Mouse (Mus musculus) liver, embryonic 14.5 days (tissue): ENCODE data around the gene Ccdc65. TPM values are rescaled to one million over a fixed set of nuclear protein-coding genes. Genes with fewer than 3 reads are reported as not detected.

Source experiments
- ATAC-seq: fragments of 200-750 bp; cut with Nextera tagmentation; 2 replicates; pipeline ENCODE4 v1.8.0; 2017; ENCODE audit warnings: moderate number of reproducible peaks, mild to moderate bottlenecking, moderate library complexity; ENCODE audit not compliant: insufficient read depth
- DNase-seq, 3 experiments: peaks; one replicate each; pipeline ENCODE4 v3.0.0-alpha.2; 2012 to 2013; ENCODE audit warnings: low read depth in 3 of 3, low spot score in 3 of 3
- H3K27ac ChIP-seq: fragments of 300-500 bp; sonication (generic); 2 replicates; pipeline ENCODE4 v1.5.1; 2014; ENCODE audit warnings: moderate library complexity, mild to moderate bottlenecking, control low read depth, inconsistent platforms
- H3K27me3 ChIP-seq: fragments of 300-500 bp; sonication (generic); 2 replicates; pipeline ENCODE4 v1.6.1; 2014; ENCODE audit warnings: mild to moderate bottlenecking, low read length, moderate library complexity; ENCODE audit not compliant: control insufficient read depth, insufficient read depth
- H3K36me3 ChIP-seq: fragments of 300-500 bp; sonication (generic); replicated peaks from 2 replicates; pipeline ENCODE4 v1.6.1; 2014; ENCODE audit warnings: low read depth; ENCODE audit not compliant: control insufficient read depth, insufficient read depth
- H3K4me1 ChIP-seq, 2 experiments: fragments of 200-500 bp in 1 of 2; fragments of 300-500 bp in 1 of 2; sonication (generic) in 1 of 2; replicated peaks; 2 replicates each; pipeline ENCODE4 v1.6.1; 2012 to 2014; ENCODE audit warnings: antibody characterized with exemption in 1 of 2, inconsistent platforms in 1 of 2, low read length in 1 of 2; ENCODE audit not compliant: control insufficient read depth in 2 of 2, insufficient read depth in 2 of 2
- H3K4me2 ChIP-seq: fragments of 300-500 bp; sonication (generic); 2 replicates; pipeline ENCODE4 v1.6.1; 2014; ENCODE audit warnings: low read depth, mild to moderate bottlenecking, control low read depth, moderate library complexity
- H3K4me3 ChIP-seq, 2 experiments: fragments of 200-500 bp in 1 of 2; fragments of 300-500 bp in 1 of 2; sonication (generic) in 1 of 2; 2 replicates each; pipeline ENCODE4 v1.5.1; 2012 to 2014; ENCODE audit warnings: low read depth in 2 of 2, low read length in 2 of 2, mild to moderate bottlenecking in 2 of 2, control low read depth in 1 of 2, inconsistent platforms in 1 of 2, moderate library complexity in 1 of 2; ENCODE audit not compliant: insufficient read depth in 1 of 2
- H3K9ac ChIP-seq: fragments of 300-500 bp; sonication (generic); replicated peaks from 2 replicates; pipeline ENCODE4 v1.6.1; 2014; ENCODE audit warnings: mild to moderate bottlenecking, control low read depth, moderate library complexity
- H3K9me3 ChIP-seq: fragments of 300-500 bp; sonication (generic); 2 replicates; pipeline ENCODE4 v1.6.1; 2016; ENCODE audit warnings: low read length, mixed read lengths; ENCODE audit not compliant: control insufficient read depth
- CTCF ChIP-seq: IDR thresholded peaks from 2 replicates; pipeline ENCODE4 v1.5.1; 2016; ENCODE audit warnings: antibody characterized with exemption, low read depth, control low read depth
- EP300 ChIP-seq: IDR thresholded peaks from 2 replicates; pipeline ENCODE4 v1.6.1; 2016; ENCODE audit warnings: antibody characterized with exemption, low read depth
- WGBS: fragments of 180-500 bp; shearing (Covaris S2); extraction: QIAGEN DNeasy Blood & Tissue Kit; methylation state at CpG from one replicate; pipeline ENCODE4 v1.1.7; 2014; ENCODE audit not compliant: insufficient replicate concordance; 5-methylcytosine and 5-hydroxymethylcytosine counted together
- polyA plus RNA-seq, 2 experiments: library from polyadenylated mRNA; depleted of rRNA in 1 of 2; stranded (reverse) in 1 of 2; unstranded in 1 of 2; fragments of >200 nt; fragmentation: Nextera tagmentation in 1 of 2; extraction: Ambion mirVana in 1 of 2; gene quantifications; 2 replicates each; pipeline versions ENCODE4 v1.2.1 to v1.2.3; 2012 to 2014

The Ccdc65 gene
- polyA plus RNA-seq, 2 experiments, result 0.01 TPM; not detected in 1

DNA sequence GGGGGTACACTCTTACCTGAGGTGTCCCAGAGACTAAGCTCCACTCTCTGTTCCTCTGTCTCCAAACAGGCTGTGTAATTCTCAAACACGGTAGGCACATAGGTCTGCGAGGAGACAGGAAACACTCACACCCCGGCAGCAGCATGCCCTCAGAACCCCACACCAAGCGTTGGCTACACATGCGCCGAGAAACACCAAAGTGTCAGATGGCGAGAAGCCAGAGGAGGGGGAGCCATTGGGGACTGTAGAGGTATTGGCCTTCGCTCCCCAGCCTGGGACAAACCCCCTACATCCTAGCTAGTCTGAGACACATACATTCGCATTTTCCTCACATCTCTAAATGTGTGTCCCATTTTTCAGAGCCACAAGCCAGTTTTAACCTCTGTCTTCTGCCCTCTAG, 31.5 kb upstream of the Ccdc65 start:
- H3K36me3 ChIP-seq, result no peaks in the 10 kb centered on the region
- no peaks in the 10 kb centered on the region for H3K9me3 ChIP-seq
- 0 out of 4 replicates have a peak, but pooled peaks cover 0 to 6% of the 10 kb centered on the region in 2 experiments for H3K4me1 ChIP-seq
- no peak for DNase-seq
- ATAC-seq, result no peak
- peak overlapping the region; percentile 42 for H3K4me2 ChIP-seq
- H3K27me3 ChIP-seq, result peaks cover 47% of the 10 kb centered on the region
- H3K9ac ChIP-seq, result no peak overlapping the region
- 4% methylated on average over 9 of the region's 9 CpGs for WGBS
- H3K4me3 ChIP-seq, result no peak overlapping the region
- TF ChIP-seq EP300 (no peak), CTCF (no peak)
- no peak overlapping the region for H3K27ac ChIP-seq

DNA sequence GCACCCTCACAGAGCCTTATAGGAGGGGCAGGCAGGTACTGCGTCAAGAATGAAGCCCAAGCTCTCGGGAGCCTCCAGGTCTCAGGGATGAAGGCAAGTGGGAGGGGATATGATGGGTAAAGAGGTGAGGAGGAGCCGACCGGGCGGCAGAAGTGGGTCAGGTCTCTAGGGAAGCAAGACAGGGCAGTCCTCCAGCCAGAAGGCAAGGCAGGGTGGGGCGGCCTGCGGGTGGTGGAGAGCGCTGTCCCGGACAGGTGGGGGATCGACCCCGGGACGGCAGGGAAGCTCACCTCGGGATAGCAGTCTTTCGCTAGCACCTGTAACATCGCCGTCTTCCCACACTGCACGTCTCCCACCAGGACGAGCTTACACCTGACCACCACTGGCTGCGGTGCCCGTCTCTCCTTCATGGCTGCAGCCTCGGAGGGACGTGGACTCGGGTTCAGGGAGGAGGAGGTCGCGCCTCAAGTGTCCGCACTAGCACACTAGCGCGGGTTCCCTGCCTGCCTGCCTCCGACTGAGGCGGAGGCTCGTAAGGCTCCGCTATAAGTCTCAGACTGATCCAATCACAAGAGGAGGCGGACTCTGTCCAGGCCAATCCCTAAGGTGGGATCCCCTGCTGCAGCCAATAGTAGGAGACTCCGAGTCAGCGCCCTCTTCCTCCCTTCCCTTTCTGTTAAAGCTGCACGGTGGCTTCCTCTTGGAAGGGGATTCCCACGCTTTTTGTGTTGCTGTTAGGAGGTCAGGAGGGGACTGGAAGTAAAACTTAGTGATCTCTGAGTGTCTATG, 30.9 kb upstream of the Ccdc65 start, which contains the start of gene Rnd1:
TSS of gene Rnd1 (minus strand) at position 522 of the 789 bp plus-strand sequence.
- DNase-seq, result peak; percentile 61 to 68 (median 62)
- no peak within 1 kb of the TSS for H3K27ac ChIP-seq
- 0 out of 4 replicates have a peak, but pooled peaks cover 0 to 6% of the 10 kb centered on the region in 2 experiments for H3K4me1 ChIP-seq
- WGBS, result 2% methylated on average over 37 of the region's 37 CpGs
- H3K36me3 ChIP-seq, result no peaks in the 10 kb centered on the region
- TF ChIP-seq CTCF, result peak; percentile 13; the same call in 1 of the 2 replicates
- TF ChIP-seq EP300, result no peak
- peak within 1 kb of the TSS; percentile 1 to 40 for H3K4me3 ChIP-seq
- H3K9me3 ChIP-seq, result no peaks in the 10 kb centered on the region
- peak; percentile 89 for ATAC-seq
- H3K9ac ChIP-seq, result no peak within 1 kb of the TSS
- H3K4me2 ChIP-seq, result peak within 1 kb of the TSS; percentile 42
- peaks cover 47% of the 10 kb centered on the region for H3K27me3 ChIP-seq

DNA sequence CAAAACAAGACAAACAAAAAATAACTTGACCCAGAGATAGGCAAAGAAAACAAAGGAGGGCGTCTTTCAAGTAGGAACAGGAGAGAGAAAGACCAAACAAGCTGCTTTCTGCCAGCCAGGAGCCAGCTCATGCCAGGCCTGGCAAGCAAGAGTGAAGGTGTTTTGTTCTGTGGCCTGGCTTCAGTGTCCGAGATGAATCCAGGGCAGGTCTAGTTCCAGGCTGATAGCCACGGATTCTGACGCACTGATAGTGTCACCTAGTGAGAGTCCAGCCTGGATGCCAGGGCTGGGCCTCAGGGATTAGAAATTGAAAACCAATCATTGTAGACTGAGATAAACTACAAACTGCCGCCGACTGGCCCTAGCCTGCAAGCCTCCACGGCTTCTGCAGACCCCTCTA, 30.0 kb upstream of the Ccdc65 start:
- Histone ChIP-seq H3K4me3 (no peak overlapping the region), H3K4me1 (0 out of 4 replicates have a peak, but pooled peaks cover 0 to 6% of the 10 kb centered on the region in 2 experiments), H3K27ac (no peak overlapping the region), H3K4me2 (no peak overlapping the region), H3K36me3 (no peaks in the 10 kb centered on the region), H3K9ac (no peak overlapping the region), H3K9me3 (no peaks in the 10 kb centered on the region), H3K27me3 (peaks cover 47% of the 10 kb centered on the region)
- WGBS, result 62% methylated on average over 7 of the region's 7 CpGs
- no peak for ATAC-seq
- no peak for DNase-seq
- TF ChIP-seq CTCF (no peak), EP300 (no peak)

DNA sequence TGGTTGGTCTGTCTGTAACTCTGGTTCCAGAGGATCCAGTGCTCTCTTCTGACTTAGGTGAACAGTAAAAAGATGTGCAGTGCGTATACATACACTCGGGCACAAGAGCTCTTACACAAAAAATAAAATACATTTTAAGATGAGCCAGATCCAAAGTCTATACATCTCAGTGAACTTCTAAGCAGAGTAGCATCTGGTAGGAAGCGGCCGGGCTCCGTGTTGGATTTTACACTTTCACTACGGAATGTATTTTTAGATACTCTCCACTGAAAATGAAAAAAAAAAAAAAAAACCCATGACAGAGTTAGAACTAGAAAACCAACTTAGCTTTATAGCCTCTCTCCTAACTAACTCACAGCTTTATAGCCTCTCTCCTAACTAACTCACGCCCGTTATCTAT, 27.3 kb upstream of the Ccdc65 start:
- Histone ChIP-seq H3K4me1 (0 out of 4 replicates have a peak, but pooled peaks cover 0 to 6% of the 10 kb centered on the region in 2 experiments), H3K36me3 (no peaks in the 10 kb centered on the region), H3K9me3 (no peaks in the 10 kb centered on the region), H3K4me3 (no peak overlapping the region), H3K9ac (no peak overlapping the region), H3K27me3 (peaks cover 27% of the 10 kb centered on the region), H3K4me2 (no peak overlapping the region), H3K27ac (no peak overlapping the region)
- ATAC-seq (no peak), DNase-seq (no peak)
- WGBS, result 64% methylated on average over 8 of the region's 8 CpGs
- no peak for TF ChIP-seq CTCF
- no peak for TF ChIP-seq EP300

DNA sequence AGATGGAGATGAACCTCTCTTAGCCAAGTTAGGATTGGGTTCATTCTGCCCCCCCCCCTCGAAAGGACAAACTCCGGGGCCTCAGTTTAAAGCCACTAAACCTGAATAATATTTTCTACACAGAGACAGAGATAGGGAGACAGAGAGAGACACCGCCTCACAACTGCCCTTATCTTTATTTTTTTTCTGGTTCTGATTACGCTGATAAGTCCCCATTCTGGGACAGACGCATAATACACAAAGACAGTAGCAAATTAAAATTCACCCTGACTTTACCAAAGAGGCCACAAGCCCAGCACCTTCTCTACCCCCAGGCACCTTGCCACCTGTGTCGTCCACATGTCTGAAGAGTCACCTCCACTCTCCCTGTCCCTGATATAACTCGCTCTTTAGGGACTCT, 26.4 kb upstream of the Ccdc65 start:
- 42% methylated on average over 7 of the region's 7 CpGs for WGBS
- Histone ChIP-seq H3K9me3 (no peaks in the 10 kb centered on the region), H3K27ac (no peak overlapping the region), H3K27me3 (peaks cover 17% of the 10 kb centered on the region), H3K4me2 (no peak overlapping the region), H3K9ac (no peak overlapping the region), H3K36me3 (no peaks in the 10 kb centered on the region), H3K4me3 (no peak overlapping the region), H3K4me1 (0 out of 4 replicates have a peak, but pooled peaks cover 0 to 4% of the 10 kb centered on the region in 2 experiments)
- TF ChIP-seq CTCF, result no peak
- no peak for TF ChIP-seq EP300
- DNase-seq (no peak), ATAC-seq (no peak)
